Mouse (Mus musculus) midbrain, embryonic 15.5 days (tissue): ENCODE data around the gene Slc27a2. TPM values are rescaled to one million over a fixed set of nuclear protein-coding genes. Genes with fewer than 3 reads are reported as not detected.
A peak's percentile ranks its signal among the peaks of the same experiment; 100 is the strongest.
"Not testable (repeated sequence)": the region's sequence is repeated elsewhere in the genome, so short reads cannot be mapped to it uniquely, and the experiment has no call there.

Experiments used
- ATAC-seq: fragments of 200-750 bp; cut with Nextera tagmentation; replicated peaks from 2 replicates; pipeline ENCODE4 v1.8.0; 2017; ENCODE audit warnings: moderate TSS enrichment
- H3K27ac ChIP-seq: fragments of 300-500 bp; sonication (generic); 2 replicates; pipeline ENCODE4 v1.5.1; 2015; ENCODE audit warnings: mild to moderate bottlenecking, inconsistent platforms
- H3K27me3 ChIP-seq: fragments of 300-500 bp; sonication (generic); replicated peaks from 2 replicates; pipeline ENCODE4 v1.6.1; 2015; ENCODE audit warnings: inconsistent platforms
- H3K36me3 ChIP-seq: fragments of 300-500 bp; sonication (generic); replicated peaks from 2 replicates; pipeline ENCODE4 v1.6.1; 2015; ENCODE audit warnings: inconsistent platforms
- H3K4me1 ChIP-seq: fragments of 300-500 bp; sonication (generic); 2 replicates; pipeline ENCODE4 v1.6.1; 2015; ENCODE audit warnings: inconsistent platforms
- H3K4me2 ChIP-seq: fragments of 300-500 bp; sonication (generic); 2 replicates; pipeline ENCODE4 v1.6.1; 2015; ENCODE audit warnings: inconsistent platforms, mild to moderate bottlenecking, moderate library complexity
- H3K4me3 ChIP-seq: fragments of 300-500 bp; sonication (generic); 2 replicates; pipeline ENCODE4 v1.5.1; 2015; ENCODE audit warnings: mild to moderate bottlenecking, inconsistent platforms
- H3K9ac ChIP-seq: fragments of 300-500 bp; sonication (generic); 2 replicates; pipeline ENCODE4 v1.6.1; 2015; ENCODE audit warnings: mild to moderate bottlenecking, inconsistent platforms
- H3K9me3 ChIP-seq: fragments of 300-500 bp; sonication (generic); 2 replicates; pipeline ENCODE4 v1.6.1; 2016; ENCODE audit warnings: inconsistent platforms
- WGBS: fragments of 180-500 bp; shearing (Covaris S2); methylation state at CpG from one replicate; pipeline ENCODE4 v1.1.7; 2015; ENCODE audit warnings: mixed read lengths; 5-methylcytosine and 5-hydroxymethylcytosine counted together
- polyA plus RNA-seq: library from polyadenylated mRNA; unstranded; fragments of >200 nt; fragmentation: Nextera tagmentation; extraction: Ambion mirVana; gene quantifications from 2 replicates; pipeline ENCODE4 v1.2.1, GENCODE M21; 2015

The Slc27a2 gene
- polyA plus RNA-seq, 1 experiment from 2014 or later: 13.0 TPM

- no peaks in the 10 kb centered on the region for H3K27me3 ChIP-seq
- ATAC-seq: no peak
- H3K4me2 ChIP-seq: no peak overlapping the region
- H3K27ac ChIP-seq: no peak overlapping the region
- no peak overlapping the region for H3K4me3 ChIP-seq
- WGBS: 95% methylated on average over 7 of the region's 7 CpGs
- no peak overlapping the region for H3K9ac ChIP-seq
- H3K9me3 ChIP-seq: no peaks in the 10 kb centered on the region
- no peaks in the 10 kb centered on the region for H3K36me3 ChIP-seq
- H3K4me1 ChIP-seq: no peaks in the 10 kb centered on the region
Observed at GRCm38 (mm10) chr2:126596347-126597072, 44.3 kb downstream of the Slc27a2 start.

GRCm38 (mm10) chr2:126597279-126598241 is 45.4 kb downstream of the Slc27a2 start:
- WGBS: 79% methylated on average over 20 of the region's 20 CpGs
- H3K4me3 ChIP-seq: no peak overlapping the region
- H3K9me3 ChIP-seq: no peaks in the 10 kb centered on the region
- no peaks in the 10 kb centered on the region for H3K27me3 ChIP-seq
- no peaks in the 10 kb centered on the region for H3K36me3 ChIP-seq
- no peaks in the 10 kb centered on the region for H3K4me1 ChIP-seq
- no peak overlapping the region for H3K9ac ChIP-seq
- ATAC-seq: no peak
- no peak overlapping the region for H3K27ac ChIP-seq
- H3K4me2 ChIP-seq: no peak overlapping the region

GRCm38 (mm10) chr2:126598359-126598758 is 46.2 kb downstream of the Slc27a2 start:
- Histone ChIP-seq H3K27me3 (no peaks in the 10 kb centered on the region), H3K27ac (no peak overlapping the region), H3K4me3 (no peak overlapping the region), H3K36me3 (no peaks in the 10 kb centered on the region), H3K9me3 (no peaks in the 10 kb centered on the region), H3K4me1 (no peaks in the 10 kb centered on the region), H3K9ac (no peak overlapping the region), H3K4me2 (no peak overlapping the region)
- no peak for ATAC-seq
- 56% methylated on average over 2 of the region's 2 CpGs for WGBS

- ATAC-seq: 0 out of 2 replicates have a peak, but pooled peaks have one; percentile 42
- Histone ChIP-seq H3K4me2 (no peak overlapping the region), H3K9ac (no peak overlapping the region), H3K27ac (no peak overlapping the region), H3K4me1 (no peaks in the 10 kb centered on the region), H3K4me3 (no peak overlapping the region), H3K9me3 (no peaks in the 10 kb centered on the region), H3K27me3 (no peaks in the 10 kb centered on the region), H3K36me3 (no peaks in the 10 kb centered on the region)
- 23% methylated on average over 3 of the region's 3 CpGs for WGBS
Observed at GRCm38 (mm10) chr2:126599005-126599404, 46.8 kb downstream of the Slc27a2 start.

GRCm38 (mm10) chr2:126600533-126600932 is 48.3 kb downstream of the Slc27a2 start:
- Histone ChIP-seq H3K4me2 (no peak overlapping the region), H3K9ac (no peak overlapping the region), H3K4me3 (no peak overlapping the region), H3K36me3 (no peaks in the 10 kb centered on the region), H3K27ac (no peak overlapping the region), H3K27me3 (no peaks in the 10 kb centered on the region), H3K9me3 (no peaks in the 10 kb centered on the region), H3K4me1 (no peaks in the 10 kb centered on the region)
- no peak for ATAC-seq
- WGBS: 79% methylated on average over 14 of the region's 14 CpGs

GRCm38 (mm10) chr2:126601918-126602600 is 49.9 kb downstream of the Slc27a2 start:
- Histone ChIP-seq H3K4me3 (no peak overlapping the region), H3K4me2 (no peak overlapping the region), H3K4me1 (no peaks in the 10 kb centered on the region), H3K9ac (no peak overlapping the region), H3K36me3 (no peaks in the 10 kb centered on the region), H3K27ac (no peak overlapping the region), H3K27me3 (no peaks in the 10 kb centered on the region), H3K9me3 (no peaks in the 10 kb centered on the region)
- 88% methylated on average over 14 of the region's 14 CpGs for whole genome bisulfite sequencing
- ATAC-seq: no peak

- H3K27me3 ChIP-seq: no peaks in the 10 kb centered on the region
- no peak overlapping the region for H3K9ac ChIP-seq
- 88% methylated on average over 15 of the region's 15 CpGs for WGBS
- no peak for ATAC-seq
- no peak overlapping the region for H3K27ac ChIP-seq
- no peaks in the 10 kb centered on the region for H3K9me3 ChIP-seq
- H3K4me1 ChIP-seq: no peaks in the 10 kb centered on the region
- H3K4me2 ChIP-seq: no peak overlapping the region
- H3K4me3 ChIP-seq: no peak overlapping the region
- H3K36me3 ChIP-seq: no peaks in the 10 kb centered on the region
Observed at GRCm38 (mm10) chr2:126606061-126606687, 54.0 kb downstream of the Slc27a2 start.

- no peak for ATAC-seq
- 73% methylated on average over 4 of the region's 4 CpGs for WGBS
- H3K9ac ChIP-seq: no peak overlapping the region
Observed at GRCm38 (mm10) chr2:126606688-126607062, 54.5 kb downstream of the Slc27a2 start.

GRCm38 (mm10) chr2:126607553-126608203 is 55.5 kb downstream of the Slc27a2 start:
- H3K27ac ChIP-seq: no peak overlapping the region
- no peaks in the 10 kb centered on the region for H3K36me3 ChIP-seq
- ATAC-seq: no peak
- H3K27me3 ChIP-seq: no peaks in the 10 kb centered on the region
- no peak overlapping the region for H3K4me2 ChIP-seq
- H3K4me1 ChIP-seq: no peaks in the 10 kb centered on the region
- H3K9me3 ChIP-seq: no peaks in the 10 kb centered on the region
- H3K4me3 ChIP-seq: no peak overlapping the region
- no peak overlapping the region for H3K9ac ChIP-seq
- 69% methylated on average over 10 of the region's 10 CpGs for WGBS

More at GRCm38 (mm10) chr2:126606688-126607062, 54.5 kb downstream of the Slc27a2 start:
- no peak overlapping the region for H3K27ac ChIP-seq
- no peaks in the 10 kb centered on the region for H3K9me3 ChIP-seq
- no peak overlapping the region for H3K4me2 ChIP-seq
- H3K4me1 ChIP-seq: no peaks in the 10 kb centered on the region
- no peak overlapping the region for H3K4me3 ChIP-seq
- no peaks in the 10 kb centered on the region for H3K36me3 ChIP-seq
- no peaks in the 10 kb centered on the region for H3K27me3 ChIP-seq

- not testable (repeated sequence) for H3K27ac ChIP-seq, H3K27me3 ChIP-seq, ATAC-seq, H3K4me2 ChIP-seq, H3K36me3 ChIP-seq, H3K9ac ChIP-seq, H3K4me3 ChIP-seq, H3K9me3 ChIP-seq, H3K4me1 ChIP-seq
- WGBS: 80% methylated on average over 12 of the region's 12 CpGs
Observed at GRCm38 (mm10) chr2:126609600-126609999, 57.4 kb downstream of the Slc27a2 start.

GRCm38 (mm10) chr2:126615355-126615754 is 63.1 kb downstream of the Slc27a2 start:
- no peaks in the 10 kb centered on the region for H3K4me1 ChIP-seq
- no peak overlapping the region for H3K4me2 ChIP-seq
- H3K4me3 ChIP-seq: no peak overlapping the region
- H3K9me3 ChIP-seq: no peaks in the 10 kb centered on the region
- no peak overlapping the region for H3K9ac ChIP-seq
- H3K36me3 ChIP-seq: no peaks in the 10 kb centered on the region
- WGBS: 84% methylated on average over 3 of the region's 3 CpGs
- H3K27ac ChIP-seq: no peak overlapping the region
- H3K27me3 ChIP-seq: no peaks in the 10 kb centered on the region
- no peak for ATAC-seq
